Mouse (Mus musculus) gastrocnemius, adult 2 months (tissue): ENCODE results near the gene Bckdha. TPM values are rescaled to one million over a fixed set of nuclear protein-coding genes. Genes with fewer than 3 reads are reported as not detected.

ENCODE experiments used
- DNase-seq: peaks from one replicate; pipeline ENCODE4 v3.0.0; 2022
- H3K27ac ChIP-seq: fragments of 200-600 bp; 2 replicates; pipeline ENCODE4 v1.8.1; 2022; ENCODE audit warnings: mild to moderate bottlenecking
- H3K4me3 ChIP-seq: fragments of 200-600 bp; 2 replicates; pipeline ENCODE4 v1.8.1; 2022; ENCODE audit warnings: mild to moderate bottlenecking, moderate library complexity
- CTCF ChIP-seq: fragments of 200-600 bp; IDR thresholded peaks from 2 replicates; pipeline ENCODE4 v1.8.1; 2022; ENCODE audit warnings: antibody characterized with exemption, mild to moderate bottlenecking, moderate library complexity
- intact Hi-C: fragments of 180-260 bp; cut with DNase I; formaldehyde crosslinking; loops from one replicate; pipeline ENCODE4 v1.15.1; 2025
- total RNA-seq, 2 experiments: library from RNA; stranded (reverse); gene quantifications; 2 replicates each; pipeline ENCODE4 v1.2.3; 2021

Bckdha gene
- total RNA-seq, 2 experiments from 2014 or later, result 103 to 152 TPM

DNA sequence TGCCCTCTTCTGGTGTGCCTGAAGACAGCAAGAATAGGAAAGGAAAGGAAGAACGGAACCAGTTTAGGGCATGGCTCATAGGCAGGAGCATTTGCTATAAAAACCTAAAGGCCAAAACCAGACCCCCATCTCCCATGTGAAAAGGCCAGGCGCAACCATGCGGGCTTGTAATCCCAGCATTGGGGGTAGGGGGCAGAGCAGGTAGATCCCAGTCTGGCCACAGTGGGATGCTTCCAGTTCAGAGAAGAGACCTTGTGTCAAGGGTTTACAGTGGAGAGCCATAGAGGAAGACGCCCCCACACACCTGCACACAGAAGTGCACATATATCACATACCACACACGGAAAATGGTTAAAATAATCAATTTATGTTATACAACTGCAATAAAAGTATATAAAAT lies 44.7 kb downstream of the Bckdha start:
- intact Hi-C loops, result no loop called here
- TF ChIP-seq CTCF, result no peak
- DNase-seq, result no peak
- Histone ChIP-seq H3K4me3 (no peak overlapping the region), H3K27ac (no peak overlapping the region)

DNA sequence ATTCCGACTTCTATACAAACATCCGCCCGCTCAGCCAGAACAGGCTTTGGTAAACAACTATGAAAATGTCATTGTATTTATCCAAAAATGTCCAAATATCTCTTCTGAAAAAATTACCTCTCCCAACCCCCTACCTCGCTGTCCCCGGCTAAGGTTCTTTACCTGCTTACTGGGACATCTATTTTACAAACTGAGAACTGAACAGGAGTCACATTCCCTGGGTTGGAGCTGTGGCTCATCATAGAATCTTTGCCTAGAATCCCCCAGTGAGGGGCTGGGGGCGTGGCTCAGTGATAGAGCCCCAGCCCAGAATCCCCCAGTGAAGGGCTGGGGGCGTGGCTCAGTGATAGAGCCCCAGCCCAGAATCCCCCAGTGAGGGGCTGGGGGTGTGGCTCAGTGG lies 47.3 kb downstream of the Bckdha start:
- intact Hi-C loops, result no loop called here
- no peak for DNase-seq
- no peak overlapping the region for H3K27ac ChIP-seq
- no peak for TF ChIP-seq CTCF
- H3K4me3 ChIP-seq, result no peak overlapping the region

DNA sequence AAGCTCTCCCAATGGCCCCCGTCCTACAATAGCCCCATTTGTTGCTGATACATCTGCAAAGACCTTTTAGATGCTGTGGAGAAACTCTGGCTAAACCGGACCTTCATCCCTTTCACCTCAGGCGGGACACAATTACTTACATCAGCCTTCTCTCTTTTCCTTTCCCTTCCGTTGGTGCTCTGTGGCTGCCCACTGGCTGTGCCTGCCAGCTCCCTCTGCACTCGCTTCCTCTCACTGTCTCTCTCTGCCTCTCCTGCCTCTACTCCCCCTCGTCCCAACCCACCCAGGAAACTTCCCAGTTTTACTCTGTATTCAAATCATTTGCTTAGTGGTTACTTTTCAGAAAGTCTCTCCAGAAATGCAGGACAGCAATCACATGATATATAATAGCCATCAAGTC lies 48.7 kb downstream of the Bckdha start:
- Histone ChIP-seq H3K4me3 (no peak overlapping the region), H3K27ac (no peak overlapping the region)
- TF ChIP-seq CTCF, result no peak
- intact Hi-C loops, result no loop called here
- no peak for DNase-seq

- no peak for TF ChIP-seq CTCF
- no peak for DNase-seq
- no peak overlapping the region for H3K4me3 ChIP-seq
- intact Hi-C loops, result no loop called here
- H3K27ac ChIP-seq, result no peak overlapping the region
Measured at GRCm38 (mm10) chr7:25607196-25607595, 51.6 kb downstream of the Bckdha start.

- Histone ChIP-seq H3K4me3 (no peak overlapping the region), H3K27ac (no peak overlapping the region)
- TF ChIP-seq CTCF, result no peak
- no peak for DNase-seq
- intact Hi-C loops, result no loop called here
Measured at GRCm38 (mm10) chr7:25606625-25607063, 52.1 kb downstream of the Bckdha start.

DNA sequence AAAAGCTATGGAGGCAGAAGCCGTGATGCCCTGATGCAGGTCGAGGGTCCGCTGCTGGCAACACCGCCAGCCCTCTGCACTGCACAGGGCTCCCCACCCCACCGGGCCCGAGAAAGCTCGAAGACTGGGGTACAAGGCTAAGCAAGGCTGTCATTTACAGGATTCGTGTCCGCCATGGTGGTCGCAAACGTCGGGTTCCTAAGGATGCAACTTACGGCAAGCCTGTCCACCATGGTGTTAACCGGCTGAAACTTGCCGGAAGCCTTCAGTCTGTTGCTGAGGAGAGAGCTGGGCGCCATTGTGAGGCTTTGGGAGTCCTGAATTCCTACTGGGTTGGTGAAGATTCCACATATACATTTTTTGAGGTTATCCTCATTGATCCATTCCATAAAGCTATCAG lies 57.4 kb downstream of the Bckdha start:
- intact Hi-C loops, result loop anchor here (2.0 kb wide), 1 partner anchor 117 kb away; no protein-coding TSS in a partner anchor
- Histone ChIP-seq H3K4me3 (no peak overlapping the region), H3K27ac (no peak overlapping the region)
- no peak for TF ChIP-seq CTCF
- no peak for DNase-seq

GRCm38 (mm10) chr7:25600666-25601065 lies 58.1 kb downstream of the Bckdha start:
- Histone ChIP-seq H3K4me3 (no peak overlapping the region), H3K27ac (no peak overlapping the region)
- no peak for TF ChIP-seq CTCF
- intact Hi-C loops, result loop anchor here (2.0 kb wide), 1 partner anchor 116 kb away; no protein-coding TSS in a partner anchor
- DNase-seq, result no peak

GRCm38 (mm10) chr7:25599663-25600062 lies 59.1 kb downstream of the Bckdha start:
- peak; percentile 59 for DNase-seq
- no peak overlapping the region for H3K4me3 ChIP-seq
- H3K27ac ChIP-seq, result no peak overlapping the region
- intact Hi-C loops, result loop anchor here (2.0 to 5.0 kb wide), 2 partner anchors 115 to 177 kb away; no protein-coding TSS in a partner anchor
- peak; percentile 82 for TF ChIP-seq CTCF

- intact Hi-C loops, result no loop called here
- no peak for DNase-seq
Measured at GRCm38 (mm10) chr7:25593859-25594258, 64.9 kb downstream of the Bckdha start.

GRCm38 (mm10) chr7:25591226-25591625 lies 67.6 kb downstream of the Bckdha start:
- intact Hi-C loops, result no loop called here
- no peak for TF ChIP-seq CTCF
- Histone ChIP-seq H3K4me3 (no peak overlapping the region), H3K27ac (no peak overlapping the region)
- DNase-seq, result no peak

More at GRCm38 (mm10) chr7:25593859-25594258, 64.9 kb downstream of the Bckdha start:
- no peak overlapping the region for H3K27ac ChIP-seq
- no peak overlapping the region for H3K4me3 ChIP-seq
- no peak for TF ChIP-seq CTCF

- no peak for TF ChIP-seq CTCF
- Histone ChIP-seq H3K27ac (no peak overlapping the region), H3K4me3 (no peak overlapping the region)
- no peak for DNase-seq
- intact Hi-C loops, result no loop called here
Measured at GRCm38 (mm10) chr7:25585351-25586204, 73.2 kb downstream of the Bckdha start.

GRCm38 (mm10) chr7:25584651-25585050 lies 74.1 kb downstream of the Bckdha start:
- Histone ChIP-seq H3K4me3 (no peak overlapping the region), H3K27ac (no peak overlapping the region)
- no peak for TF ChIP-seq CTCF
- intact Hi-C loops, result no loop called here
- no peak for DNase-seq

DNA sequence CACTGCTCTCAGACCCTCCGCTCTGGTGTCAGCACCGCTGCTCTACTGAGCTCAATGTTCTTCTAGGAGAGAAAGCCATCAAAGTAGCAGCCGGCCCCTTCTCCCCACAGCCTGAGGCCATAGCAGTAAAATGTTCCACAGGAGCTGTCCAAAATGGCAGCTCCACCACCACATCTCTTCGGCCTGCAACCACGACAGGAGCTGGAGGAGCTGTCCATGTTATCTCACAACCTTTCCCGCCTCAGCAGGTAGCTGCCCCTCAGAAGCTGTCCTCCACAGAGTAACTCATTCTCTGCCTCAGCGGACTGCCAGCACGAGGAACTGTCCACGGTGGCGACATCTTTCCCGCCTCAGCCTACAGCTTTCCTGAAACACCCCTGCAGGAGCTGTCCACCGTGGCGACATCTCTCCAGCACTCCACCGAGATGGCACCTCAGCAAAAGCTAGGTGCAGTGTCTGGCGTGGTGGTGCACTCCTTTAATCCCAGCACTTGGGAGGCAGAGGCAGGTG lies 76.4 kb downstream of the Bckdha start:
- Histone ChIP-seq H3K27ac (no peak overlapping the region), H3K4me3 (no peak overlapping the region)
- TF ChIP-seq CTCF, result no peak
- no peak for DNase-seq
- intact Hi-C loops, result no loop called here

Other genes starting within 250 kb of the Bckdha start
- gene Cxcl17, start 246.1 kb downstream of the Bckdha start, total RNA-seq, result not detected
- gene Ceacam1, start 181.4 kb downstream of the Bckdha start, total RNA-seq, result 1 to 10 TPM; 4.0 to 6.2 TPM
- gene Ceacam2, start 119.1 kb downstream of the Bckdha start, total RNA-seq, result 1 to 10 TPM in 1 of 2 experiments, under 1 TPM in 1; 0.43 to 1.4 TPM
- gene Erich4, start 43.1 kb downstream of the Bckdha start, total RNA-seq, result not detected
- 10 to 100 TPM; 33.7 to 54.2 TPM for gene Dmac2, start 39.6 kb downstream of the Bckdha start, total RNA-seq
- gene B3gnt8, start 32.3 kb downstream of the Bckdha start, total RNA-seq, result 1 to 10 TPM; 1.5 to 1.6 TPM
- gene Exosc5, start 183 bp upstream of the Bckdha start, total RNA-seq, result 10 to 100 TPM; 24.1 to 24.3 TPM
- not detected for gene Tmem91, start 16.2 kb upstream of the Bckdha start, total RNA-seq
- 1 to 10 TPM; 8.7 to 9.7 TPM for gene B9d2, start 21.8 kb upstream of the Bckdha start, total RNA-seq
- gene Tgfb1, start 28.0 kb upstream of the Bckdha start, total RNA-seq, result 1 to 10 TPM; 4.6 to 6.6 TPM
- gene Ccdc97, start 60.1 kb upstream of the Bckdha start, total RNA-seq, result 10 to 100 TPM; 39.4 to 44.3 TPM
- gene Hnrnpul1, start 95.8 kb upstream of the Bckdha start, total RNA-seq, result 10 to 100 TPM; 66.3 to 72.8 TPM
- 10 to 100 TPM; 39.9 to 48.6 TPM for gene Axl, start 129.7 kb upstream of the Bckdha start, total RNA-seq
- gene Cyp2s1, start 157.9 kb upstream of the Bckdha start, total RNA-seq, result under 1 TPM; 0.10 to 0.56 TPM
- not detected for gene Cyp2b10, start 238.6 kb upstream of the Bckdha start, total RNA-seq